Mouse (Mus musculus) neural tube, embryonic 12.5 days (tissue): ENCODE results near the gene Slc16a3. TPM values are rescaled to one million over a fixed set of nuclear protein-coding genes. Genes with fewer than 3 reads are reported as not detected.

Experiments used
- ATAC-seq: fragments of 200-750 bp; cut with Nextera tagmentation; 2 replicates; pipeline ENCODE4 v1.8.0; 2017; ENCODE audit warnings: low read depth, mild to moderate bottlenecking, moderate TSS enrichment, moderate library complexity; ENCODE audit not compliant: low FRiP score
- H3K27ac ChIP-seq: fragments of 300-500 bp; sonication (generic); 2 replicates; pipeline ENCODE4 v1.5.1; 2016
- H3K27me3 ChIP-seq: fragments of 300-500 bp; sonication (generic); replicated peaks from 2 replicates; pipeline ENCODE4 v1.6.1; 2016; ENCODE audit warnings: mild to moderate bottlenecking
- H3K36me3 ChIP-seq: fragments of 300-500 bp; sonication (generic); 2 replicates; pipeline ENCODE4 v1.6.1; 2016; ENCODE audit warnings: mild to moderate bottlenecking
- H3K4me1 ChIP-seq: fragments of 300-500 bp; sonication (generic); 2 replicates; pipeline ENCODE4 v1.6.1; 2016
- H3K4me2 ChIP-seq: fragments of 300-500 bp; sonication (generic); replicated peaks from 2 replicates; pipeline ENCODE4 v1.6.1; 2016; ENCODE audit warnings: mild to moderate bottlenecking
- H3K4me3 ChIP-seq: fragments of 300-500 bp; sonication (generic); 2 replicates; pipeline ENCODE4 v1.5.1; 2016
- H3K9ac ChIP-seq: fragments of 300-500 bp; sonication (generic); 2 replicates; pipeline ENCODE4 v1.6.1; 2016; ENCODE audit warnings: mild to moderate bottlenecking
- H3K9me3 ChIP-seq: fragments of 300-500 bp; sonication (generic); 2 replicates; pipeline ENCODE4 v1.6.1; 2016; ENCODE audit warnings: mild to moderate bottlenecking
- WGBS: fragments of 180-500 bp; shearing (Covaris S2); methylation state at CpG from one replicate; pipeline ENCODE4 v1.1.7; 2016; 5-methylcytosine and 5-hydroxymethylcytosine counted together
- polyA plus RNA-seq: library from polyadenylated mRNA; unstranded; fragments of >200 nt; fragmentation: Nextera tagmentation; extraction: Ambion mirVana; gene quantifications from 2 replicates; pipeline ENCODE4 v1.2.1, GENCODE M21; 2016

Slc16a3 gene
- polyA plus RNA-seq, 1 experiment from 2014 or later: 31.8 TPM

DNA sequence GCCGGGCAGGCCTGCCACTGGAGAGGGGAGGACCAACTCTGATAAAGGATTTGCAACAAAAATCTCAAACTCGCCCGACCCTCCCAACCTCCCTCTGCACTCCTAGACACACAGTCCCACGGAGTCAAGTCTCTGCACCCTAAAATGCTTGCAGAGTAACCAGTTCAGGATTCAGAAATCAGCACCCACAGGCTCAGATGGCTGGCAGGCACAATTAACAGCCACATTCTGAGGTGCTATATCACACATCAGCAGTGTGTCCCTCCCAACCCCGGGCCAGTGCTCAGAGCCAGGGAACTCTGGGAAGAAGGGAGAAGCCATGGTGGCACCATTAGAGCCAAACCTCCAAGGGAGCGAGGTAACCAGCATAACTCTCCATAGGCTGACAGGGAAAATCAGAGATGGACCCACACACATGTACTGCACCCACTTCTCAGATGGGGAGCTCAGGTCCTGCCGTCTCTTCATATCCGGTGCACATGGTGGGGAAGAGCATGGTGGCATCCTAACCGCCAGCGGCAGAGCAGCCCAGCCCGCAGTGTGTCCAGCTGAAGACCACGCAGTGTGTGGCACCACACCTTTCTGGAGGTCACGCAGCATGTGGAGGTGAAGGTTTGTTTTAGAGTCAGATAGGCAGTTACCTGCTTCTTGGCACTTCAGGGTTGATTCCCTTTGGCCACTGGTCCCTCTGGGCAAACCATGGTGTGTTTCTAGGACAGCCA lies 13.9 kb downstream of the Slc16a3 start:
- 94% methylated on average over 13 of the region's 13 CpGs for WGBS
- H3K27ac ChIP-seq: no peak overlapping the region
- no peak overlapping the region for H3K4me2 ChIP-seq
- no peak for ATAC-seq
- H3K4me3 ChIP-seq: no peak overlapping the region
- no peak overlapping the region for H3K9ac ChIP-seq
- H3K4me1 ChIP-seq: no peaks in the 10 kb centered on the region
- H3K9me3 ChIP-seq: no peaks in the 10 kb centered on the region
- peaks cover 85% of the 10 kb centered on the region for H3K36me3 ChIP-seq
- no peaks in the 10 kb centered on the region for H3K27me3 ChIP-seq

DNA sequence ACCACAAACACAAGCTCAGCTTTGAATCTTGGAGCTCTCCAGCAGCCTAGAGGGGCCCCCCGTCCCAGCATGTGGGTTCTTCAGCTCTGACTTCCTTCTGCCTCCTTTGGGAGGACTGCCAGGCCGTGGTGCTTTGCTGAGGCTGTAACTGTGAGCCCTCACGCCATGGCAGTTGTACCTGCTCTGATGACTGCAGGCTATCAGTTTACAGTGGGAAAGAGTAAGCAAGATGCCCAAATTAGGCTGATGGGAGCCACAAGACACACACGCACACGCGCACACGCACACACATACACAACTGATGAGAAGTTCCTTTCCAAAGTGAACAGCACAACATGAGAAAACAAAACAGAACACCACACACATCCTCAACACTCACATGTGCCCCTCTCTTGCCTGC lies 14.6 kb downstream of the Slc16a3 start:
- H3K9ac ChIP-seq: no peak overlapping the region
- H3K4me2 ChIP-seq: no peak overlapping the region
- no peaks in the 10 kb centered on the region for H3K4me1 ChIP-seq
- peaks cover 85% of the 10 kb centered on the region for H3K36me3 ChIP-seq
- no peak overlapping the region for H3K27ac ChIP-seq
- H3K9me3 ChIP-seq: no peaks in the 10 kb centered on the region
- WGBS: 91% methylated on average over 7 of the region's 7 CpGs
- no peak overlapping the region for H3K4me3 ChIP-seq
- no peaks in the 10 kb centered on the region for H3K27me3 ChIP-seq
- ATAC-seq: no peak

DNA sequence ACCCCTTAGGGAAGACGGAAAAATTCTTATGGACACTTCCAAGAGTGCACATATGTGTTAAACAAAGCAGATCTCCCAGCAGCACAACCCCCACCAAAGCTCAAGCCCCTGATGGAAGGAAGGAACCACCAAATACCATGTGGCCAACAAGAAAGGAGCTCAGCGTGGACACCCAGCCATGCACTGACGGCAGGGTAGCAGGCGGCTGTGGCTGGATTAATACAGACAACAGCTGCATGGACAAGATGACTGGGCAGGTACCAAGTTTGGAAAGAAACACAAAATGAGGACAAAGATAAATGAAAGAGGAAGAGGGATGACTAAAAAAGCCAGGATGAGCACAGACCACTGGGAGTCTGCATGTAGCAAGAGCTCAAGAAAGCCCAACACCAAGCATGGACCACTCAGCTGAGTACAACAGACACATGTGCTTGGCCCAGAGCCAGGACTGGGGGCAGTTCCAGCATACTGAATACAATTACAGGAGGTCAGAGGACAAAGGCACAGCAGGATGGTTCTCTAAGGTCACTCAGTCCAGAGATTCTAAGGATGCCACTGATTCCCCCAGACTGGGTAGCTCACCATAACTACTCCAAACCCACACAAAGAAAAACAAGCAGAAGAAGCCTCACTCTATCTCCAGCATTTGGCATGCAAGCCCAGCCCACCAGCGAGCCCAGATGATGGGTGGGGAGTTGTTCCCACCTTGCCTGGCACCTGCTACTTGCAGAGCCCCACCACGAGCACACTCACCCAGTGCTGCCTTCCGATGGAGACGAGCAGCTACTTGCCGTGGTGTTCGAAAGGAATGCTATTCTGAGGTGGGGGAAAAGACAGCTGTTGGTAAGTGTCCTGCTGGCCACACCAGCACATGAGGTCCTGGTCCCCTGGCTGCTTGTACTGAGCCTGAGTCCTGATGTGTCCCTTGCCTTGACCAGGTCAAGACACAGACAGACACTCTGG lies 16.2 kb downstream of the Slc16a3 start:
- no peaks in the 10 kb centered on the region for H3K9me3 ChIP-seq
- H3K9ac ChIP-seq: no peak overlapping the region
- H3K4me3 ChIP-seq: no peak overlapping the region
- no peak for ATAC-seq
- no peak overlapping the region for H3K27ac ChIP-seq
- H3K36me3 ChIP-seq: peaks cover 87% of the 10 kb centered on the region
- 79% methylated on average over 10 of the region's 10 CpGs for WGBS
- no peaks in the 10 kb centered on the region for H3K4me1 ChIP-seq
- no peaks in the 10 kb centered on the region for H3K27me3 ChIP-seq
- H3K4me2 ChIP-seq: no peak overlapping the region

DNA sequence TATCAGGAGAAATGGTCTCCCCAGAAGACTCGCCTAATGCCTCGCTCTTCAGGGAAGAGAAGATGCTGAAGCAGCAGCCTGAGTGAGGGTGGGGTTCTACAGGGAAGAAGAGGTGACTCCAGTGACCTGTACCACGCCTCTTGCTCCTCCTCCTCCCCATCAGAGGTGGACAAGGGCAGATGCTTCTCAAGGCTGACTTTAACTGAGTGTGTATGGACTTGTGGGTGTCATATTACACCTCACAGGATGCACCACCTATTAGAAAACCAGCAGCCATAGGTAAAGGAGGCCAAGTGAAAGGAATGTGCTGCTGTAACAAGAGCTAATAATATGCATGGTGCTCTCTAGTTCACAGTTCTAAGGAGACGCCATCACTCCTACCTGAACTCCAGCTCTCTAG lies 17.3 kb downstream of the Slc16a3 start:
- no peak for ATAC-seq
- Histone ChIP-seq H3K4me1 (no peaks in the 10 kb centered on the region), H3K9ac (no peak overlapping the region), H3K36me3 (peaks cover 97% of the 10 kb centered on the region), H3K27ac (no peak overlapping the region), H3K27me3 (no peaks in the 10 kb centered on the region), H3K4me3 (no peak overlapping the region), H3K4me2 (no peak overlapping the region), H3K9me3 (no peaks in the 10 kb centered on the region)
- WGBS: 89% methylated on average over 4 of the region's 4 CpGs

DNA sequence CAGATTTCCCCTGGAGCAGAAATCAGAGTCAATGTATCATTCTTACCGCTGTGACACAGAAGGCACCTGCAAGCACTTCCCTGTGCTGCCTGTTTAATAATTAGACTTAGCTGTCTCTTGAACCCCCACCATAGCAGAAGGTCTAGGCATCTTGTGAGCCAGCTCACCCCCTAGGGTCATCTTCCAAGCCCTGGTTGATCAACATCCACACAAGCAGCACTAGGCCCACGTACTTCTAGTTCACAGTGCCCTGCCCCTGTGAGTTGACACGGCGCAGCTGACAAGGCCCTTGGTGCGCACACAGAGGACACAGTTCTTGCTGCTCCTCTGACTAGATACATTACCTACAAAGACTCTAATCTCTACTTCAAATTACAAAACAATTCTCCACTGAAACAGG lies 21.5 kb downstream of the Slc16a3 start:
- no peak for ATAC-seq
- no peaks in the 10 kb centered on the region for H3K4me1 ChIP-seq
- 96% methylated on average over 5 of the region's 5 CpGs for WGBS
- no peak overlapping the region for H3K9ac ChIP-seq
- H3K4me2 ChIP-seq: no peak overlapping the region
- H3K27ac ChIP-seq: no peak overlapping the region
- H3K4me3 ChIP-seq: no peak overlapping the region
- H3K9me3 ChIP-seq: no peaks in the 10 kb centered on the region
- H3K27me3 ChIP-seq: no peaks in the 10 kb centered on the region
- peaks cover 99% of the 10 kb centered on the region for H3K36me3 ChIP-seq

DNA sequence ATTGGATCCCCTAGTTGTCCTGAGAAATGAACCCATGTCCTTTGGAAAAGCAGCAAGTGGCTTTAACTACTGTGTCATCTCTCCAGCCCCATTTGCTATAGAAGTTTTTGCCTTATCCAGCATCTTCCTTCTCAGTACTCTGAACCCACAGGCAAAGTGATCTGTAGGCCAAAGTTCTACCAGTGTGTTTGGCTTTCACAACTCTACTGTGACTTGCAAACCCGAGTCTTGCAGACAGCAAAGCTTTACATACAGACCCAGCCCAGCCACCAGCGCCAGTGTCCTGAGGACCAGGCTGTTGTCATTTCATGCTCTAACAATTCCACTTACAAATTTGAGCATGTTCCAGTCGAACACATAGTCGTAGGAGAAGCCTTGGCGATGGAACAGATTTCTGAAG lies 23.0 kb downstream of the Slc16a3 start:
- Histone ChIP-seq H3K4me1 (no peaks in the 10 kb centered on the region), H3K4me2 (no peak overlapping the region), H3K9ac (no peak overlapping the region), H3K4me3 (no peak overlapping the region), H3K36me3 (peaks cover 97% of the 10 kb centered on the region), H3K27me3 (no peaks in the 10 kb centered on the region), H3K27ac (no peak overlapping the region), H3K9me3 (no peaks in the 10 kb centered on the region)
- no peak for ATAC-seq
- 92% methylated on average over 5 of the region's 5 CpGs for WGBS

DNA sequence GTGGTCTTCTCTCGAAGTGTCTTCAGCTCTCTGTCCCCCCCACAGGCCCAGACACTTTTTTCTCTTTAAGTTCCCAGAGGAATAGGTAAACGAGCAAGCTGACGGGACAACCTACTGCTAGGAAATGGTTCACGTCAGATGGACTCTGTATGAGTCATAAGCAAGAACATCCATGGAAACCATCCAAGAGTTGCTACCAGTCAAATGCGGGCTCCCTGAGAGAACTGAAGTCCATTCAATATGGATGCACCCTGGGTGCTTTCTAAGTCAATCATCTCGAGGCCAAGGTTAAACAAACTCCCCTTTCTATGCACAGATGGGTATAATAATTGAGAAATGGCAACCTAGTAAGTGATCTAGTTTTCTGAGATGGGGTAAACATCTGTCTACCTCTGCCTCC lies 25.0 kb downstream of the Slc16a3 start:
- Histone ChIP-seq H3K9ac (no peak overlapping the region), H3K36me3 (peaks cover 96% of the 10 kb centered on the region), H3K9me3 (no peaks in the 10 kb centered on the region), H3K4me1 (no peaks in the 10 kb centered on the region), H3K27me3 (no peaks in the 10 kb centered on the region), H3K4me3 (no peak overlapping the region), H3K4me2 (no peak overlapping the region), H3K27ac (no peak overlapping the region)
- ATAC-seq: no peak
- WGBS: 86% methylated on average over 6 of the region's 6 CpGs

DNA sequence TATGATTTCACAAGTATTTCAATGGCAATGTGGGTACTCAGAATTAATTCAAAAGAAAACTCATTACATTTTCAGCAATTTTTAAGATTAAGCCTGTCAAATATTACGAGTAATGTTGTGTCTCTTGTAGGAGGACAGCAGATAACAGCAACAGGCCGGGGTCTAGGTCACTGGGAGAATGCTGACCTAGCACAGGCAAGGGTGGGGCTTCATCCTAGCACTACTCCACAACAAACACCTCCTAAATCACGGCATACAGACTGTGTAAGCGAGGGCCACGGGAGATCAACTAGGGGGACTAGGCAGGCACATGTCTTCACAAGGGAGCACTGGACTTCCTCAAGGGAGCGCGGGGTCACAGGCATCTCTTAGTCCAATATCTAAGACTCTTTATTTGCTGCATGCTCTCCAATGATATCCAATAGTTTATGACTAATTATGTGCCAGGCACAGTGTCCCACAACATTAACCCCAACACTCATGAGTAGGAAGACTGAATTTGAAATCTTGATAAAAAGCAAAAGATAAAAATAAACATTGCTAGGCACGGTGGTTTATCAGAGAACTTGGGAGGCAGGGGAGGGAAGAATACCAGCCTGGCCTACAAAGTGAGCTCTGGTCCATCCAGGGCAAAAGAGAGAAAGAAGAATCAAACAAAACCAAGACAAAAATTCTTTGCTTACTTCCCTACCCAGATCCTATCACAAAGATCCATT lies 31.6 kb downstream of the Slc16a3 start:
- Histone ChIP-seq H3K27me3 (no peaks in the 10 kb centered on the region), H3K4me2 (no peak overlapping the region), H3K9ac (no peak overlapping the region), H3K4me1 (no peaks in the 10 kb centered on the region), H3K27ac (no peak overlapping the region), H3K4me3 (no peak overlapping the region), H3K36me3 (peaks cover 89% of the 10 kb centered on the region), H3K9me3 (no peaks in the 10 kb centered on the region)
- WGBS: 86% methylated on average over 8 of the region's 8 CpGs
- no peak for ATAC-seq

DNA sequence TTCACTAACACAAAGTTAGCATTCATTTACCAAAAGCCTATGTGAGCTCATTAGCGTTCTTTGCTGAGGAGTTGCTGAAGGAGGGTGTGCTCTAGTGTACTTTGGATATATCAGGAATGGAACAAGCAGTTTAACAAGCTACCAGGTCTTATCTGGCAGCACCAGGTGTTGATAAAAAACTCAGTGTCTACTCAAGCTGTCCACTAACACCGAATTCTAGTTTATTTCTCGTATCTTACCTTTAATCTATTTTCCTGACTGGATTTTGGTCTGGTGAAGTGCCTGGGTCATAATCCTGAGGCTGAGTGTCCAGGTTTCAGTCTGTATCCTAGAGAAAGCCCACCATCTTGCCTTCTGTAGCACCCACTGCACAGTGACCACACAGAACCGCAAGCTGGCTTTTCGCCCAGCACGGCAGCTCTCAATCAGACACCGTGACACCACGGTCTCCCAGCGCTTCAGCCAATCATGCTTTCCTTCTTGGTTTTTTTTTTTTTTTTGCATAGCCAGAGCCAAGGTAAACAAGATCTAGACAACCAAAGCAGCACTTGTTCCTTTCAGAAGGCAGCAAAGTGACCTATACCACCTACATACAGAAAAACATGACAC lies 32.3 kb downstream of the Slc16a3 start:
- Histone ChIP-seq H3K36me3 (peaks cover 88% of the 10 kb centered on the region), H3K9ac (no peak overlapping the region), H3K4me2 (no peak overlapping the region), H3K27ac (no peak overlapping the region), H3K4me1 (no peaks in the 10 kb centered on the region), H3K4me3 (no peak overlapping the region), H3K27me3 (no peaks in the 10 kb centered on the region), H3K9me3 (no peaks in the 10 kb centered on the region)
- 88% methylated on average over 9 of the region's 9 CpGs for WGBS
- no peak for ATAC-seq

DNA sequence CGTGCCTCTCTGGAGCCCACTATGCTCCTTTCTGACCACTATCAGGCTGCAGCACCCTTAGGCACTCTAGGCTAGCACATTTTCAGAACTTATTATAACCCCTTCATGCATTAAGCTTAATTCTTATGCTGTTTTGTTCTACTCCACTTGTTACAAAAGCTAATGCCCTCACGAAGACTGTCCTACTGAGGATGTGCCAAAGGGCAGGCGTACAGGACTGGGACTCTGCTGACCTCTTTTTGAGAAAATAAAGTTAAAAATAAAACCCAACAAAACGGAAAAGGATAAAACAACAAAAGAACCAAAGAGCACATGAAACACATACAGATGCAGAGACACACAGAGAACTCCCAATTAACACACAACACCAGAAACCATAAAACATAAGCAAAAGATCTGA lies 33.4 kb downstream of the Slc16a3 start:
- Histone ChIP-seq H3K27ac (no peak overlapping the region), H3K27me3 (no peaks in the 10 kb centered on the region), H3K9me3 (no peaks in the 10 kb centered on the region), H3K4me3 (no peak overlapping the region), H3K36me3 (peaks cover 88% of the 10 kb centered on the region), H3K9ac (no peak overlapping the region), H3K4me1 (no peaks in the 10 kb centered on the region), H3K4me2 (no peak overlapping the region)
- no peak for ATAC-seq
- WGBS: 96% methylated on average over 4 of the region's 4 CpGs

DNA sequence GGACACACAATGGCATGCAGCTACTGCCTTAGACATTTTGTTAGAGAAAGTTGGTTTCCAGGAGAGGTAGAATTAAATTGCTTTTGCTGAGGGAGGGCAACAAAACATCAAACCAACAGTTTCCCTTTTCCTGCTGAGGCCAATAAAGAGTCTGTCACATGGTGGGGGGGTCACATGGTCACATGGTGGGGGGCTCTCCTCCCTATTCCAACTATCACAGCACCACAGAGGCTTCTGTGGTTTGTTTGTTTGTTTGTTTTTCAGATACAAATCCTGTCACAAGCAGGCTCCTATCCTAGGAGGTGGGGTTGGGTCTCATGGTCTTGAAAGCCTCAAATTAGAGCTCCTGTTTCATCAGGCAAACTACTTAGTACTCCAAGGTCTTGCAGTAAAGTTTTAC lies 34.2 kb downstream of the Slc16a3 start:
- Histone ChIP-seq H3K27ac (no peak overlapping the region), H3K36me3 (peaks cover 84% of the 10 kb centered on the region), H3K4me2 (no peak overlapping the region), H3K9ac (no peak overlapping the region), H3K4me3 (no peak overlapping the region), H3K9me3 (no peaks in the 10 kb centered on the region), H3K4me1 (no peaks in the 10 kb centered on the region), H3K27me3 (no peaks in the 10 kb centered on the region)
- ATAC-seq: no peak
